Mouse (Mus musculus) bone marrow, adult 2 months (tissue): ENCODE data around the gene Togaram2. TPM values are rescaled to one million over a fixed set of nuclear protein-coding genes. Genes with fewer than 3 reads are reported as not detected.

Experiments used
- H3K27ac ChIP-seq: fragments of 200-500 bp; 2 replicates; pipeline ENCODE4 v1.5.1; 2012; ENCODE audit warnings: low read depth, mild to moderate bottlenecking, control low read depth, inconsistent platforms, low read length; ENCODE audit not compliant: control insufficient read depth, poor library complexity, insufficient read depth
- H3K4me1 ChIP-seq: fragments of 200-500 bp; 2 replicates; pipeline ENCODE4 v1.6.1; 2011; ENCODE audit warnings: low read length; ENCODE audit not compliant: control insufficient read depth, insufficient read depth
- H3K4me3 ChIP-seq: fragments of 200-500 bp; replicated peaks from 2 replicates; pipeline ENCODE3; 2011; ENCODE audit warnings: mild to moderate bottlenecking, low read depth, low read length, control low read depth; ENCODE audit not compliant: control insufficient read depth
- CTCF ChIP-seq: fragments of 200-500 bp; IDR thresholded peaks from 2 replicates; pipeline ENCODE4 v1.5.1; 2011; ENCODE audit warnings: low read length, control low read depth; ENCODE audit not compliant: control insufficient read depth, insufficient read depth
- POLR2A ChIP-seq: fragments of 200-500 bp; IDR thresholded peaks from 2 replicates; pipeline ENCODE4 v1.6.1; 2011; ENCODE audit warnings: low read depth, mild to moderate bottlenecking, control low read depth, low read length, borderline replicate concordance; ENCODE audit not compliant: control insufficient read depth
- WGBS: fragments of 180-500 bp; shearing (Covaris S2); methylation state at CpG from one replicate; pipeline ENCODE4 v1.1.7; 2018; 5-methylcytosine and 5-hydroxymethylcytosine counted together
- polyA plus RNA-seq: library from polyadenylated mRNA; stranded (reverse); fragments of >200 nt; gene quantifications from 2 replicates; pipeline ENCODE4 v1.2.4, GENCODE M21; 2011; ENCODE audit warnings: low replicate concordance; ENCODE audit not compliant: missing spikeins, insufficient read depth, insufficient read length

Togaram2 gene
- polyA plus RNA-seq, 1 experiment = not detected

- TF ChIP-seq CTCF = no peak
- no peak for TF ChIP-seq POLR2A
- WGBS = 65% methylated on average over 5 of the region's 5 CpGs
- no peak overlapping the region for H3K4me3 ChIP-seq
- no peaks in the 10 kb centered on the region for H3K4me1 ChIP-seq
- no peak overlapping the region for H3K27ac ChIP-seq
These were observed 16.8 kb downstream of the Togaram2 start for GRCm38 (mm10) chr17:71689903-71690302.

GRCm38 (mm10) chr17:71691361-71691875 is 18.4 kb downstream of the Togaram2 start:
- H3K4me1 ChIP-seq = no peaks in the 10 kb centered on the region
- 26% methylated on average over 11 of the region's 11 CpGs for WGBS
- H3K27ac ChIP-seq = no peak overlapping the region
- TF ChIP-seq POLR2A (no peak), CTCF (no peak)
- H3K4me3 ChIP-seq = no peak overlapping the region

GRCm38 (mm10) chr17:71693313-71693712 is 20.3 kb downstream of the Togaram2 start:
- H3K27ac ChIP-seq = no peak overlapping the region
- 69% methylated on average over 5 of the region's 5 CpGs for WGBS
- no peaks in the 10 kb centered on the region for H3K4me1 ChIP-seq
- TF ChIP-seq POLR2A = no peak
- no peak for TF ChIP-seq CTCF
- no peak overlapping the region for H3K4me3 ChIP-seq

- no peaks in the 10 kb centered on the region for H3K4me1 ChIP-seq
- no peak overlapping the region for H3K27ac ChIP-seq
- TF ChIP-seq CTCF = peak; percentile 31; the same call in 1 of the 2 replicates
- no peak for TF ChIP-seq POLR2A
- 71% methylated on average over 8 of the region's 8 CpGs for WGBS
- no peak overlapping the region for H3K4me3 ChIP-seq
These were observed 20.7 kb downstream of the Togaram2 start for GRCm38 (mm10) chr17:71693780-71694179.

DNA sequence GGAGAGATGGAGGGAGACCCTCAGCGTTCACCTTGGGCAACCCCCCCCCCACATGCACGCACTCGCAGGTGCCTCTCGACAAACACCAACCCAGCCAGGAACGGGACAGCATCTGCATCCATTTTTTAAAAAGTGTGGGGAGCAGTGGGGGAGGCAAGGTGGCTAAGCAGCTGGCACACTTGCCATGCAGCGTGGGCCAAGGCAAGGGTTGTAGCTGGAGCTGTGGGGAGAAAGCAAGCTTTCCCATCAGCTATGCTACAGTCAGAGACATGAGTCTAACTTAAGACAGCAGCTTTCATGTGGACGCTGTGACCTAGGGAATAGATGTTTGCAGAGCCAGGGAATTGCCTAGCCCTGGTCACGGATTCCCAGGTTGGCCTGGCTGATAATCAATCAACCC is 22.1 kb downstream of the Togaram2 start:
- 83% methylated on average over 8 of the region's 8 CpGs for WGBS

GRCm38 (mm10) chr17:71695716-71696315 is 22.8 kb downstream of the Togaram2 start:
- Histone ChIP-seq H3K4me1 (no peaks in the 10 kb centered on the region), H3K4me3 (no peak overlapping the region), H3K27ac (no peak overlapping the region)
- WGBS = 84% methylated on average over 15 of the region's 15 CpGs
- no peak for TF ChIP-seq CTCF
- no peak for TF ChIP-seq POLR2A

More for the DNA sequence above, 22.1 kb downstream of the Togaram2 start:
- H3K4me1 ChIP-seq = no peaks in the 10 kb centered on the region
- TF ChIP-seq CTCF = no peak
- no peak for TF ChIP-seq POLR2A
- no peak overlapping the region for H3K27ac ChIP-seq
- H3K4me3 ChIP-seq = no peak overlapping the region

GRCm38 (mm10) chr17:71696396-71696795 is 23.3 kb downstream of the Togaram2 start:
- no peak overlapping the region for H3K27ac ChIP-seq
- 89% methylated on average over 5 of the region's 5 CpGs for WGBS
- H3K4me3 ChIP-seq = no peak overlapping the region
- H3K4me1 ChIP-seq = no peaks in the 10 kb centered on the region
- TF ChIP-seq POLR2A (no peak), CTCF (no peak)

- H3K4me1 ChIP-seq = no peaks in the 10 kb centered on the region
- H3K27ac ChIP-seq = no peak overlapping the region
- H3K4me3 ChIP-seq = no peak overlapping the region
- TF ChIP-seq CTCF = no peak
- WGBS = 77% methylated on average over 11 of the region's 11 CpGs
These were observed 25.0 kb downstream of the Togaram2 start for GRCm38 (mm10) chr17:71697896-71698618.

DNA sequence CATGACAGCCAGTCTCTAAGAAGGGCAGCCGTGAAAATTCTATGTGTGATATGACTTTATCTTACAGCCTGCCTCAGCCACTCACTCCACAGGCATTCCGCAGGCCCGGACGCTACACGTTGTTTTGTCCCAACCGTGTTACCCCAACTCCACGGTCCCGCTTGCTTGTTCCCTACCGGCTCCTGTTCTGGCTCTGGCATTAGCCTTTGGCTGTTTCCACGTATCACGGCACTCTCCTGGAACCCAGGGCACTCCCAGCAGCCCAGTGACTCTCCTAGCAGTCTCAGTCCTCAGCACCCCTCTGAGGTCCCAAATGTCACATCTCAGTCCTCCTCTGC is 25.5 kb downstream of the Togaram2 start:
- Histone ChIP-seq H3K4me3 (no peak overlapping the region), H3K4me1 (no peaks in the 10 kb centered on the region), H3K27ac (no peak overlapping the region)
- WGBS = 94% methylated on average over 11 of the region's 11 CpGs
- TF ChIP-seq POLR2A = no peak
- TF ChIP-seq CTCF = no peak
